Mouse (Mus musculus): ENCODE measurements around the gene Tigd3. TPM values are rescaled to one million over a fixed set of nuclear protein-coding genes. Genes with fewer than 3 reads are reported as not detected.
"Not testable (repeated sequence)": the region's sequence is repeated elsewhere in the genome, so short reads cannot be mapped to it uniquely, and the experiment has no call there.

Tigd3 gene
- total and polyA plus RNA-seq, 3 experiments, result 0.90 to 2.0 (median 1.0) TPM

DNA sequence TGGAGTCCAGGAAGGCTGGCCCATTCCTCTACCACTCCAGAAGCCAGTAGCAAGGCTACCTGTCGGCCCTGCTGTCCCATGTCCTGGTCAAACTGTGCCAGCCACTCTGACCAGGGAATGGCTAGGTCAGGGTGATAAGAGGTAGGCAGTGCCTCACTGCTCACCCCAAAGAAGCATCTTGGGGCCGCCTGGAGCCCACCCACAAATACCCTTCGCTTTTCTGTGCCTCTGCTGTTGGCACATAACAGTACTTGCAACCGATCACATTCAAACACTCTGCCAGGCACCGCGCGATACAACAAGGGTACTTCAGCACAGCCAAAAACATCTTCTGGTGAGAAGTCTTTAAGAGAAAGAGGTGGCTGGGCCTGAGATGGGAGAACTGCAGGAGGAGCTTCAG, 1.7 kb downstream of the Tigd3 start:
- DNase-seq (ENCODE audit: low spot score) (no peak), ATAC-seq (ENCODE audit: extremely low read depth, insufficient number of reproducible peaks, low FRiP score, poor library complexity, severe bottlenecking) (no peak)
- H3K27me3 ChIP-seq (ENCODE audit: insufficient read depth, low read length), result peaks cover 3% of the 10 kb centered on the region; the same call in 1 of the 2 replicates
- H3K4me1 ChIP-seq (ENCODE audit: insufficient read depth, low read depth, low read length), result peaks cover 32% of the 10 kb centered on the region
- no peak overlapping the region for H3K4me3 ChIP-seq (ENCODE audit: low read depth, low read length)
- TF ChIP-seq POLR2AphosphoS5 (IDR thresholded peaks at IDR 0.05; ENCODE audit: insufficient replicate concordance, low read depth, low read length) (no peak), GATA2 (IDR thresholded peaks at IDR 0.05; ENCODE audit: borderline replicate concordance, low read depth, low read length) (no peak), TAL1 (conservative IDR thresholded peaks at IDR 0.05; ENCODE audit: low read depth, low read length) (no peak), CTCF (IDR thresholded peaks at IDR 0.05; ENCODE audit: low read depth, low read length) (no peak), GATA1 (IDR thresholded peaks at IDR 0.05; ENCODE audit: borderline replicate concordance, low read length) (no peak)
- H3K9me3 ChIP-seq (replicated peaks), result no peaks in the 10 kb centered on the region
- peaks cover 47% of the 10 kb centered on the region for H3K36me3 ChIP-seq (replicated peaks)

DNA sequence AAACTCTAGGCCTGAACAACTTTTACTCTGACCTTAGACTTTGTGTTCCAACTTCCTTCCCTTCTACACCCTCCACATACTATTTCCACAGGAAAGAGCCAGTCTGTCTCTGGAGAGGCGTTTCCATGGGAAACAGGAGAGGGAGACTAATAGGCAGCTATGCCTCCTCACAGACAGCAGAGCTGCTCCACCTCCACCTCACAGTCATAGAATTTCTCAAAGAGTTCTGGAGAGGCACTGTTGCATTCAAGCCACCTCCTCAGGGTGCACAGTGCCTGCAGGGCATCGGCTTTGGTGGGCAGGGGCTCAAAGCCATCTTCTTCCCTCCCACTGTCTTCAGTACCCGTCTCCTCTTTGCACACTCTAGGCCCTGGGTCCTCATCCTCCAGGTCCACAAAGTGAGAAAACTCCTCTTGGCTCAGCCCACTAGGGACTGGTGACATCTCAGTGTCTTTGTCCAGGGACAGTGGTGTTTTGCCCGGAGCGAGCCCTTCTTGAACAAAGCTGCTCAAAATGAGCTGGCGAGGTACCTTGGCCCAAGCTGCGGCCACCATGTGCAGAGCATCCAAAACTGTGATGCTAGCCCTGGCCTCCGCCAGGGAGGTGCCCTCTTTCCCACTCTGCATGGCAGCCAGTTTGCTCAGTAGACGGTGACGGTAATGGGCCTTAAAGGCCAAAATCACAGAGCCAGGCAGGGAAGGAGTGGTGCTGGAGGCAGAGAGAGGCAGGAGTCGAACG, 2.3 kb downstream of the Tigd3 start:
- TF ChIP-seq GATA1 (IDR thresholded peaks at IDR 0.05; ENCODE audit: borderline replicate concordance, low read length) (no peak), POLR2AphosphoS5 (IDR thresholded peaks at IDR 0.05; ENCODE audit: insufficient replicate concordance, low read depth, low read length) (no peak), CTCF (IDR thresholded peaks at IDR 0.05; ENCODE audit: low read depth, low read length) (no peak), GATA2 (IDR thresholded peaks at IDR 0.05; ENCODE audit: borderline replicate concordance, low read depth, low read length) (no peak), TAL1 (conservative IDR thresholded peaks at IDR 0.05; ENCODE audit: low read depth, low read length) (no peak)
- peaks cover 3% of the 10 kb centered on the region; the same call in 1 of the 2 replicates for H3K27me3 ChIP-seq (ENCODE audit: insufficient read depth, low read length)
- no peak overlapping the region for H3K4me3 ChIP-seq (ENCODE audit: low read depth, low read length)
- no peaks in the 10 kb centered on the region for H3K9me3 ChIP-seq (replicated peaks)
- H3K36me3 ChIP-seq (replicated peaks), result peaks cover 43% of the 10 kb centered on the region
- ATAC-seq (ENCODE audit: extremely low read depth, insufficient number of reproducible peaks, low FRiP score, poor library complexity, severe bottlenecking), result no peak
- peaks cover 32% of the 10 kb centered on the region for H3K4me1 ChIP-seq (ENCODE audit: insufficient read depth, low read depth, low read length)
- no peak for DNase-seq (ENCODE audit: low spot score)

DNA sequence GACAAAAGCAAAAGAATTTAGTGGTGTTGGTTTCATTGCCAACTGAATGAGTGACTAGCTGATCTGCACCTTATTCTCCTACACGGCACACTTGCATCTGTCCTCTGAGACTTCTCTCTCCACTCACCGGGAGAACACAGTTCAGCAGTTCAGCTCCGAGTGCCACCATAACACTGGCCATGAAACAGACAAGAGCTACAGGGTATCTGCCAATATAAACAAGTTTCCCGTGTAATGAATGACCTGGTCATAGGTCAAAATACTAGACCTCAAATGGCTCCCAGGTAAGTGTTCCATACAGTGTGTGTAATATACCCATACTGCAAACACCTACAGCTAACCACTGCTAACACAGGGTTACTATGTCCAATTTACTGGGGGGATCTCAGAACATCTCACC, 4.7 kb downstream of the Tigd3 start:
- Histone ChIP-seq H3K9me3 (replicated peaks) (no peaks in the 10 kb centered on the region), H3K4me3 (ENCODE audit: low read depth, low read length) (no peak overlapping the region), H3K4me1 (ENCODE audit: insufficient read depth, low read depth, low read length) (peaks cover 30% of the 10 kb centered on the region), H3K27me3 (ENCODE audit: insufficient read depth, low read length) (peaks cover 3% of the 10 kb centered on the region; the same call in 1 of the 2 replicates), H3K36me3 (replicated peaks) (peaks cover 19% of the 10 kb centered on the region)
- ATAC-seq (ENCODE audit: extremely low read depth, insufficient number of reproducible peaks, low FRiP score, poor library complexity, severe bottlenecking), result no peak
- TF ChIP-seq GATA2 (IDR thresholded peaks at IDR 0.05; ENCODE audit: borderline replicate concordance, low read depth, low read length) (no peak), TAL1 (conservative IDR thresholded peaks at IDR 0.05; ENCODE audit: low read depth, low read length) (no peak), CTCF (IDR thresholded peaks at IDR 0.05; ENCODE audit: low read depth, low read length) (no peak), POLR2AphosphoS5 (IDR thresholded peaks at IDR 0.05; ENCODE audit: insufficient replicate concordance, low read depth, low read length) (no peak), GATA1 (IDR thresholded peaks at IDR 0.05; ENCODE audit: borderline replicate concordance, low read length) (no peak)
- no peak for DNase-seq (ENCODE audit: low spot score)

DNA sequence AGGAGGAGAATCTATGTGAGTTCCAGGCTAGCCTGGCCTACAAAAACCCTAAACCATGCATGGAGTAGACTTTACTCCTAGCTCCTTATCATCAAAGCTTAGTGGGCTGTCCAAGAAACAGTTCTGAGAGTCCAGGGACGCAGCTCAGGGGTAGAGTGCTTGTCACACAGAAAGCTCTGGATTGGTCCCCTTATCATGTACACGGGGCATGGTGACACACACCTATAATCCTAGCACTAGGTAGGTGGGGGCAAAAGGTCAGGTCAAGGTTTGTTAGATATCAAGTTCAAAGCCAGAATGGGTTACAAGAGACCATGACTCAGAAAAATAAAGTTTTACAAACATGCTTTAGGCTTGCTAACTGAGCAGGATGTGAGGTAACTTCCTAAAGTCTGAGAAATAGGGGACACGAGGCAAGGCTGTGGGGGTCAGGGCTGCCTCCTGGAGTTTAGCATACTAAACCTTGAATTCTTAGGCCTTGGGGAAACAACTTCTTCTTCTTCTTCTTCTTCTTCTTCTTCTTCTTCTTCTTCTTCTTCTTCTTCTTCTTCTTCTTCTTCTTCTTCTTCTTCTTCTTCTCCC, 6.6 kb downstream of the Tigd3 start:
- no peak overlapping the region for H3K4me3 ChIP-seq (ENCODE audit: low read depth, low read length)
- ATAC-seq (ENCODE audit: extremely low read depth, insufficient number of reproducible peaks, low FRiP score, poor library complexity, severe bottlenecking), result no peak
- H3K36me3 ChIP-seq (replicated peaks), result peaks cover 11% of the 10 kb centered on the region
- TF ChIP-seq GATA2 (IDR thresholded peaks at IDR 0.05; ENCODE audit: borderline replicate concordance, low read depth, low read length) (no peak), TAL1 (conservative IDR thresholded peaks at IDR 0.05; ENCODE audit: low read depth, low read length) (no peak), POLR2AphosphoS5 (IDR thresholded peaks at IDR 0.05; ENCODE audit: insufficient replicate concordance, low read depth, low read length) (no peak), GATA1 (IDR thresholded peaks at IDR 0.05; ENCODE audit: borderline replicate concordance, low read length) (no peak), CTCF (IDR thresholded peaks at IDR 0.05; ENCODE audit: low read depth, low read length) (no peak)
- no peak for DNase-seq (ENCODE audit: low spot score)
- peaks cover 25% of the 10 kb centered on the region for H3K4me1 ChIP-seq (ENCODE audit: insufficient read depth, low read depth, low read length)
- no peaks in the 10 kb centered on the region; the same call in 1 of the 2 replicates for H3K27me3 ChIP-seq (ENCODE audit: insufficient read depth, low read length)
- H3K9me3 ChIP-seq (replicated peaks), result no peaks in the 10 kb centered on the region

DNA sequence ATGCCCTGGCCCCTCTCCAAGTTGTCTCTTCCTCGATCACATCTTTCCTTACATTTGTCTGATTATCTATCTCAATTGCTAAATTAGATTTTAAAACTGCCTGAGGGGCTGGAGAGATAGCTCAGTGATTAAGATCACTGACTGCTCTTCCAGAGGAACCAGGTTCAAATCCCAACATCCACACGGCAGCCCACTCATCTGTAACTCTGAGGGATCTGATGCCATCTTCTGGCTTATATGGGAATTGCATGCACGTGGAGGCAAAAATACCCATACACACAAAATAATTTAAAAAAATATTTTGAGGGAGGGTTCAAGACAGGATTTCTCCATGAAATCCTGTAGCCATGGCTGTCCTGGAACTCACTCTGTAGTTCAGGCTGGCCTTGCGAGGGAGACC, 8.1 kb downstream of the Tigd3 start:
- Histone ChIP-seq H3K4me3 (ENCODE audit: low read depth, low read length) (no peak overlapping the region), H3K27me3 (ENCODE audit: insufficient read depth, low read length) (no peaks in the 10 kb centered on the region; the same call in 1 of the 2 replicates), H3K4me1 (ENCODE audit: insufficient read depth, low read depth, low read length) (peaks cover 21% of the 10 kb centered on the region), H3K36me3 (replicated peaks) (no peaks in the 10 kb centered on the region), H3K9me3 (replicated peaks) (no peaks in the 10 kb centered on the region)
- ATAC-seq (ENCODE audit: extremely low read depth, insufficient number of reproducible peaks, low FRiP score, poor library complexity, severe bottlenecking) (no peak), DNase-seq (ENCODE audit: low spot score) (no peak)
- TF ChIP-seq GATA2 (IDR thresholded peaks at IDR 0.05; ENCODE audit: borderline replicate concordance, low read depth, low read length) (no peak), CTCF (IDR thresholded peaks at IDR 0.05; ENCODE audit: low read depth, low read length) (0 out of 2 replicates have a peak, but pooled peaks have one; percentile 28)

DNA sequence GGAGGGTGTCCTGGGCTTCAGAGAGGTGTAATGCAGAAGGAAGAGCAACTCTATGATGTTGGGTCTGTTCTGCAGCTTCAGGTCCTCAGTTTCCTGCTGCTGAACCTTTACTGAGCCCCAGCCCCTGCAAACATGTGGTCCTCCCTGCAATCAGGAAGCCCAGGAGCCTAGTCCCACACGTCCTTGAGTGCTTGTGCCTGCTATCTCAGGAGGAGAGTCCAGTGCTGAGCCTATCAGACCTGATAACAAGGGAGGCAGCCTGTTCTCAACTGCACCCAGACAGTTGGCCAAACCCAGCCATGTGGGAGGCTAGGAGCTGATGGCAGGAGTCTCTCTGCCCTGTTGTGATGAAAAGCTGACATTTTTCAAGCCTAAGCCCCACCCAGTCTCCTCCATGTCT, 10.0 kb downstream of the Tigd3 start:
- ATAC-seq (ENCODE audit: extremely low read depth, insufficient number of reproducible peaks, low FRiP score, poor library complexity, severe bottlenecking), result no peak; the same call in 1 of the 2 replicates
- DNase-seq (ENCODE audit: low spot score), result no peak
- TF ChIP-seq GATA2 (IDR thresholded peaks at IDR 0.05; ENCODE audit: borderline replicate concordance, low read depth, low read length) (no peak), POLR2AphosphoS5 (IDR thresholded peaks at IDR 0.05; ENCODE audit: insufficient replicate concordance, low read depth, low read length) (no peak), TAL1 (conservative IDR thresholded peaks at IDR 0.05; ENCODE audit: low read depth, low read length) (no peak), GATA1 (IDR thresholded peaks at IDR 0.05; ENCODE audit: borderline replicate concordance, low read length) (no peak), CTCF (IDR thresholded peaks at IDR 0.05; ENCODE audit: low read depth, low read length) (no peak)
- Histone ChIP-seq H3K9me3 (replicated peaks) (no peaks in the 10 kb centered on the region), H3K4me1 (ENCODE audit: insufficient read depth, low read depth, low read length) (peaks cover 23% of the 10 kb centered on the region), H3K36me3 (replicated peaks) (no peaks in the 10 kb centered on the region), H3K27me3 (ENCODE audit: insufficient read depth, low read length) (peaks cover 2% of the 10 kb centered on the region; the same call in 1 of the 2 replicates), H3K4me3 (ENCODE audit: low read depth, low read length) (no peak overlapping the region)

DNA sequence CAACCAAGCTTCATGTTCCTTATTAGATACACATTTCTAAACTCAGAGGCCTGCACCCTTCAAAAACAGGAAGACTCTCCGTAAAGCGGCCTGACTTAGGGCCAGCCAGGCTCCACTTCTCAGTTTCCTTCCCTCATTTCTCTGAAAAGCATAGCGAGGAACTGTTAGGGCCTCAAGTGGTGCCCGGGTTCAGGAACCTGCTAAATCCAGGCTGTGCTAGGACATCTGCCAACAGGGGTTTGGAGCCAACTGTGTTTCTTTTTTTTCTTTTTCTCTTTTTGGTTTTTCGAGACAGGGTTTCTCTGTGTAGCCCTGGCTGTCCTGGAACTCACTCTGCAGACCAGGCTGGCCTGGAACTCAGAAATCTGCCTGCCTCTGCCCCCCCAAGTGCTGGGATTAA, 11.9 kb downstream of the Tigd3 start:
- not testable (repeated sequence) for H3K27me3 ChIP-seq (ENCODE audit: insufficient read depth, low read length); H3K4me3 ChIP-seq (ENCODE audit: low read depth, low read length); H3K36me3 ChIP-seq (replicated peaks); H3K9me3 ChIP-seq (replicated peaks); ATAC-seq (ENCODE audit: extremely low read depth, insufficient number of reproducible peaks, low FRiP score, poor library complexity, severe bottlenecking); DNase-seq (ENCODE audit: low spot score)
- H3K4me1 ChIP-seq (ENCODE audit: insufficient read depth, low read depth, low read length), result peaks cover 36% of the 10 kb centered on the region
